Mouse (Mus musculus) embryonic fibroblast, embryonic 13.5 days (primary cell): ENCODE results near the gene Disp2. TPM values are rescaled to one million over a fixed set of nuclear protein-coding genes. Genes with fewer than 3 reads are reported as not detected.

Experiments used
- H3K27ac ChIP-seq: 2 replicates; pipeline ENCODE4 v1.5.1; 2012; ENCODE audit warnings: low read length, control low read depth, inconsistent platforms; ENCODE audit not compliant: insufficient read depth
- H3K4me1 ChIP-seq: 2 replicates; pipeline ENCODE4 v1.6.1; 2011; ENCODE audit warnings: low read length; ENCODE audit not compliant: control insufficient read depth, insufficient read depth
- H3K4me3 ChIP-seq: 2 replicates; pipeline ENCODE4 v1.5.1; 2011; ENCODE audit warnings: mild to moderate bottlenecking, control low read depth, low read length; ENCODE audit not compliant: insufficient read depth
- CTCF ChIP-seq: IDR thresholded peaks from 2 replicates; pipeline ENCODE4 v1.5.1; 2011; ENCODE audit warnings: mild to moderate bottlenecking, control low read depth, low read length, moderate library complexity, borderline replicate concordance; ENCODE audit not compliant: insufficient read depth
- POLR2A ChIP-seq: IDR thresholded peaks from 2 replicates; pipeline ENCODE4 v1.6.1; 2011; ENCODE audit warnings: low read depth, mild to moderate bottlenecking, control low read depth, low read length, moderate library complexity
- polyA plus RNA-seq: library from polyadenylated mRNA; stranded (reverse); fragments of >200 nt; gene quantifications from 2 replicates; pipeline ENCODE4 v1.2.4, GENCODE M21; 2011; ENCODE audit warnings: low read depth; ENCODE audit not compliant: missing spikeins, insufficient read length

The Disp2 gene
- polyA plus RNA-seq, 1 experiment, result 0.11 TPM

DNA sequence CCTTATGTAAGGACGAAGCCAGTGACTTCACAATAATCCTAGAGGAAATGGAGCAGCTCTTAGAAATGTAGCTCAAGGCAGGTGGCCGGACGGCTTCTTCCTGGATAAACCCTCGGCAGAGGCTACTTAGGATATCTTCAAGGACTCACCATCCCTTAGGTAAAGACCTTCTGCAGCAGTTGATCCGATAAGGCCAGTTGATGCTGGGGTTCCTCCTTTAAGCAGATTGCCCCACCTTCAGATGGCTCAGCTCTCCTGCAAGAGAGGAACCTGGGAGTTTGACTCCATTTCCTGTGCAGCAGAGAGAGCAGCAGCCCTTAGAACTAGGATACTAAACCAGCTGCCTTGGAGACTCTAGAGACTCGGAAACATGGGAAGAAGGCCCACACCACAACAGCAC lies 54.5 kb downstream of the Disp2 start:
- Histone ChIP-seq H3K4me3 (no peak overlapping the region), H3K4me1 (no peaks in the 10 kb centered on the region), H3K27ac (no peak overlapping the region)
- no peak for TF ChIP-seq CTCF
- no peak for TF ChIP-seq POLR2A

DNA sequence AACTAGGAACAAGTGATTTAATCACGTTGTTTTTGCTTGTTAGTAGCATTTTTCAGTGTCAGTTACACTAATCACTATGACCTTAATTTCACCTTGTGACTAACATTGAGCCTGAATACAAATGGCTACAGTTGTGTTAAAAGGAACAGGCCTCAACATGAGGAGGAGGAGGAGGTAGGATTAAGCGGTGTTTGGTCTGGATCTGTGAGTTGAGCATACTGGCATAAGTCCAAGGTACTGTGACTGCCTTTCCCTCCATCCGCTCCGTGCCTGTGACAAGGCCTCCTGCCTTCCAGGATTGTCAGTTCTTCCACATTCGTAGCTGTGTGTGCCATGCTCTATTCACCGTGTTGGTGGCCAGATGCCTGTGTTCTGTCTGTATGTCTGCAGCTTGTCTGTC lies 55.6 kb downstream of the Disp2 start:
- H3K27ac ChIP-seq, result no peak overlapping the region
- no peak overlapping the region for H3K4me3 ChIP-seq
- H3K4me1 ChIP-seq, result no peaks in the 10 kb centered on the region
- TF ChIP-seq CTCF (no peak), POLR2A (no peak)

- Histone ChIP-seq H3K4me3 (no peak overlapping the region), H3K4me1 (peaks cover 3% of the 10 kb centered on the region; the same call in 1 of the 2 replicates), H3K27ac (no peak overlapping the region)
- TF ChIP-seq CTCF, result no peak
These were observed 58.8 kb downstream of the Disp2 start for GRCm38 (mm10) chr2:118838330-118838729.

GRCm38 (mm10) chr2:118841186-118841585 lies 61.7 kb downstream of the Disp2 start:
- no peak for TF ChIP-seq CTCF
- no peak for TF ChIP-seq POLR2A
- H3K27ac ChIP-seq, result no peak overlapping the region
- H3K4me1 ChIP-seq, result peaks cover 3% of the 10 kb centered on the region; the same call in 1 of the 2 replicates
- H3K4me3 ChIP-seq, result no peak overlapping the region

- Histone ChIP-seq H3K4me3 (no peak overlapping the region), H3K4me1 (peaks cover 3% of the 10 kb centered on the region; the same call in 1 of the 2 replicates), H3K27ac (peak overlapping the region; percentile 48; the same call in 1 of the 2 replicates)
- TF ChIP-seq CTCF (no peak), POLR2A (no peak)
These were observed 62.3 kb downstream of the Disp2 start for GRCm38 (mm10) chr2:118841774-118842173.

- no peak overlapping the region for H3K27ac ChIP-seq
- TF ChIP-seq CTCF, result no peak
- TF ChIP-seq POLR2A, result no peak
These were observed 64.9 kb downstream of the Disp2 start for GRCm38 (mm10) chr2:118844427-118844826.

DNA sequence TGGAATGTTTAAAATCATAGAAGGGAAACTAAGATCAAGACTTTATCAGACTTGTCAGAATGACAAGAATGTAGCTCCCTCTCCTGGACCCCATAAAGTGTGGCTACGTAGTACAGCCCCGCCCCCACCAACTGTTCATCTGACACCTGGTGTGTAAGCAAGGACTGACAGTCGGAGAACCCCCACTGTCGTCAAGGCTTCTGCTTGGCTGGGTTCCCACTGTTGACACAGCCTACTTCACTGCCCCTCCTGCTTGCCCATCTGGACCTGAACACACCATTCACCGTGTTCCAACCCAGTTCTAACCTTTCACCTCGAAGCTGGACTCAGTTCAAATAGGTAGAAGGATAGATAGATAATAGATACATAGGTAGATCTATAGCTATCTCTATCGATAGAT lies 66.7 kb downstream of the Disp2 start:
- Histone ChIP-seq H3K4me1 (peaks cover 3% of the 10 kb centered on the region; the same call in 1 of the 2 replicates), H3K4me3 (no peak overlapping the region), H3K27ac (no peak overlapping the region)
- TF ChIP-seq CTCF, result no peak
- no peak for TF ChIP-seq POLR2A

More at GRCm38 (mm10) chr2:118844427-118844826, 64.9 kb downstream of the Disp2 start:
- no peak overlapping the region for H3K4me3 ChIP-seq
- H3K4me1 ChIP-seq, result peaks cover 3% of the 10 kb centered on the region; the same call in 1 of the 2 replicates

DNA sequence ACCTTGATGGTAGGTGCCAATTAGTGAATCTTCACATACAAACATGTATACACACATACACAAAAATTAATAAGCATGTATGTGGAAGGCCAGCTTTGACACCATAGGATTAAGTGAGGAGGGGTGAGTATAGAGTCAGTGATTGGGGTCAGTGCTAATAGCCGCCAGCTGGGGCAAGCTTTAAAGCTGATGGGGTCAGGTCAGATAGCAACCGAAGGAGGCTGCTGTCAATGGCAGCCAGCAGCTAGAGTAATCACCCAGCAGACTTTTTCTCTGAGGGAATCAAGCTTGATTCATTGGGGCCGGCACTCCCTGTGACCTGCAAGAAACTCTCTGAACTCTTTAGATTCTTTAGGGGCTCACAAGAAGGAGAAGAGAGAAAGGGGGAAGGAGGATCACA lies 72.2 kb downstream of the Disp2 start:
- H3K27ac ChIP-seq, result no peak overlapping the region
- no peaks in the 10 kb centered on the region for H3K4me1 ChIP-seq
- TF ChIP-seq CTCF, result no peak
- TF ChIP-seq POLR2A, result no peak
- no peak overlapping the region for H3K4me3 ChIP-seq

Other genes with a start within 250 kb of the Disp2 start
- gene Bmf, start 230.0 kb upstream of the Disp2 start, polyA plus RNA-seq, result 2.7 and 10.1 TPM in 2 replicates
- gene Bub1b, start 181.5 kb upstream of the Disp2 start, polyA plus RNA-seq, result 44.7 and 75.2 TPM in 2 replicates
- gene Pak6, start 116.4 kb upstream of the Disp2 start, polyA plus RNA-seq, result 0.19 and 0.78 TPM in 2 replicates
- gene Ankrd63, start 75.8 kb upstream of the Disp2 start, polyA plus RNA-seq, result not detected in 2 replicates
- gene Plcb2, start 51.3 kb upstream of the Disp2 start, polyA plus RNA-seq, result 0.49 TPM in 1 of 2 replicates, not detected in the other
- 17.3 and 19.0 TPM in 2 replicates for gene Inafm2, start 34.0 kb upstream of the Disp2 start, polyA plus RNA-seq
- gene Ccdc9b, start 17.1 kb upstream of the Disp2 start, polyA plus RNA-seq, result 17.9 and 27.9 TPM in 2 replicates
- not detected in 2 replicates for gene Phgr1, start 7.0 kb upstream of the Disp2 start, polyA plus RNA-seq
- 38.4 and 59.0 TPM in 2 replicates for gene Knstrn, start 34.3 kb downstream of the Disp2 start, polyA plus RNA-seq
- 41.4 and 42.2 TPM in 2 replicates for gene Ivd, start 82.2 kb downstream of the Disp2 start, polyA plus RNA-seq
- 12.9 and 15.3 TPM in 2 replicates for gene Bahd1, start 120.7 kb downstream of the Disp2 start, polyA plus RNA-seq
- 44.8 and 46.0 TPM in 2 replicates for gene Chst14, start 146.8 kb downstream of the Disp2 start, polyA plus RNA-seq
- gene Ccdc32, start 249.7 kb downstream of the Disp2 start, polyA plus RNA-seq, result 12.1 and 12.7 TPM in 2 replicates